Mouse (Mus musculus) testis, adult 2 months (tissue): Measurements from ENCODE around the gene Fadd. TPM values are rescaled to one million over a fixed set of nuclear protein-coding genes. Genes with fewer than 3 reads are reported as not detected.

Source experiments
- H3K27ac ChIP-seq: fragments of 200-500 bp; 2 replicates; pipeline ENCODE4 v1.5.1; 2012; ENCODE audit warnings: low read depth, low read length; ENCODE audit not compliant: control insufficient read depth, insufficient read depth
- H3K27me3 ChIP-seq: fragments of 200-500 bp; 2 replicates; pipeline ENCODE4 v1.6.1; 2012; ENCODE audit warnings: mild to moderate bottlenecking, low read length, moderate library complexity; ENCODE audit not compliant: control insufficient read depth, insufficient read depth
- H3K36me3 ChIP-seq: fragments of 200-500 bp; 2 replicates; pipeline ENCODE4 v1.6.1; 2012; ENCODE audit warnings: mild to moderate bottlenecking, low read length; ENCODE audit not compliant: control insufficient read depth, insufficient read depth
- H3K4me1 ChIP-seq: fragments of 200-500 bp; 2 replicates; pipeline ENCODE4 v1.6.1; 2012; ENCODE audit warnings: low read length; ENCODE audit not compliant: control insufficient read depth, insufficient read depth
- H3K4me3 ChIP-seq: fragments of 200-500 bp; 2 replicates; pipeline ENCODE4 v1.5.1; 2012; ENCODE audit warnings: low read depth, mild to moderate bottlenecking, low read length, moderate library complexity, mixed read lengths; ENCODE audit not compliant: control insufficient read depth
- CTCF ChIP-seq: fragments of 200-500 bp; IDR thresholded peaks from 2 replicates; pipeline ENCODE4 v1.5.1; 2012; ENCODE audit warnings: low read depth, mild to moderate bottlenecking, inconsistent platforms, low read length, moderate library complexity; ENCODE audit not compliant: control insufficient read depth, insufficient read depth, insufficient replicate concordance
- POLR2A ChIP-seq: fragments of 200-500 bp; IDR thresholded peaks from 2 replicates; pipeline ENCODE4 v1.6.1; 2012; ENCODE audit warnings: low read depth, mild to moderate bottlenecking, inconsistent platforms, low read length, moderate library complexity; ENCODE audit not compliant: control insufficient read depth
- polyA plus RNA-seq: library from polyadenylated mRNA; depleted of rRNA; stranded (reverse); fragments of >200 nt; gene quantifications from 2 replicates; pipeline ENCODE4 v1.2.3, GENCODE M21; 2012; rRNA removed

Fadd gene
- polyA plus RNA-seq = 3.4 and 3.5 TPM in 2 replicates

GRCm38 (mm10) chr7:144582284-144582980 is at the start of gene Fadd:
Fadd (minus strand) TSS chr7:144582463.
- Histone ChIP-seq H3K36me3 (no peaks in the 10 kb centered on the region), H3K4me1 (peaks cover 16% of the 10 kb centered on the region), H3K27me3 (no peaks in the 10 kb centered on the region), H3K27ac (peak within 1 kb of the TSS; percentile 92), H3K4me3 (peak within 1 kb of the TSS; percentile 96)
- TF ChIP-seq POLR2A = peak; percentile 83
- TF ChIP-seq CTCF = no peak

DNA sequence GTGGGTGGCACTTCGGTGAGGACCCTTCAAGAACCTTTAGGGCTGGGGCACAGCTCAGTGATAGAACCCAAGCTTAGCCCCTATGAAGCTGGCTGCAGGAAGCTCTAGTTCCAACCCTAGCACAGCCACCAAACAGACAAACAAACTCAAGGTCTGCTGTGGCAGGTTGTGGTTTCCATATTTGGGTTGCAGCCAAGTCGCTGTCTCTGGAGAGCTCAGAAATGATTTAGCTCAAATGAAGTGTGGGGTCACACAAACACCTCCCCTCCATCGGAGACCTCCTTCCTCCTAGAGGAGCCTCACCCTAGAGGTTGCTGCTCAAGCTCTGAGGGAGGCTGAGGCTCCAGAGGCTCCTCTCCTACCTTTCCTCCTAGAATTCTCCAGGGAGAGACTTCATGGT is 48.4 kb upstream of the Fadd start:
- H3K36me3 ChIP-seq = no peaks in the 10 kb centered on the region
- H3K4me1 ChIP-seq = no peaks in the 10 kb centered on the region
- H3K27ac ChIP-seq = no peak overlapping the region
- TF ChIP-seq CTCF (no peak), POLR2A (no peak)
- no peaks in the 10 kb centered on the region for H3K27me3 ChIP-seq
- H3K4me3 ChIP-seq = no peak overlapping the region

GRCm38 (mm10) chr7:144628334-144628915 is 46.2 kb upstream of the Fadd start:
- TF ChIP-seq CTCF = no peak
- H3K4me1 ChIP-seq = no peaks in the 10 kb centered on the region
- H3K27ac ChIP-seq = no peak overlapping the region
- no peak overlapping the region for H3K4me3 ChIP-seq
- H3K27me3 ChIP-seq = no peaks in the 10 kb centered on the region
- H3K36me3 ChIP-seq = no peaks in the 10 kb centered on the region

DNA sequence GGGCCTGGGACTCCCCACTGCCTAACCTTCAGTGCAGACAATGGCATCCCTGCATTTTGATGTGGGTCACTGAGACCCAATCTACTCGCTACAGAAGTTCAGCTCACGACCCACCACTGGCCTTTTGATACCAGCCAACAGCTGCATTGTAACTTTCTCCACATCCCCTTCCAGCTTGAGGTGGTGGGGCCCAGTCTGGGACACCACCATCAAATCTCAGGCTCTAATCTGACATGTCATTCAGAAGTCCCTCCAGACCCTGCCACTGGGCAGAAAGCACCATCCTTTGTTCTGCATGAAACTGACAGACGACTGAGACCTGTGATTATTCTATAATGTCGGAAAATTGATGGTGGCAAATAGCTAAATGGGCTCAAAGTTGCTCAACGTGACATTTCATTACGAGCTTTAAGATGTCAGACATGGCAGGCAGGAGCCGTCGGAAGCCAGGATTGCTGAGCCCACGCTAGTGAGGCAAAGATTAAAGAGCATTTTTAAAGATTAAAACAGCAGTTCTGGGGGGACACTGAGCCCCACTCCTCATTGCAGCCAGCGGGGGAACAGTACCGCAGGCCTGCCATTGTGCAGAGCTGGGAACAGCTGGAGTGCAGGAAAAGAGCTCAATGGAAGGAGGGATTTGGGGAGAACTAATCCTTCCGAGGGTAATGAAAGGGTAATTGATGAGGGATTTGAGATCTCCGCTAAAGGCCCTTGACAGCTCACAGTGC is 45.5 kb upstream of the Fadd start:
- H3K4me1 ChIP-seq = no peaks in the 10 kb centered on the region
- no peak overlapping the region for H3K4me3 ChIP-seq
- H3K27ac ChIP-seq = no peak overlapping the region
- no peaks in the 10 kb centered on the region for H3K36me3 ChIP-seq
- no peaks in the 10 kb centered on the region for H3K27me3 ChIP-seq
- no peak for TF ChIP-seq POLR2A
- TF ChIP-seq CTCF = no peak

GRCm38 (mm10) chr7:144626042-144626441 is 43.8 kb upstream of the Fadd start:
- Histone ChIP-seq H3K4me1 (peaks cover 2% of the 10 kb centered on the region; the same call in 1 of the 2 replicates), H3K36me3 (no peaks in the 10 kb centered on the region), H3K4me3 (no peak overlapping the region), H3K27ac (no peak overlapping the region), H3K27me3 (no peaks in the 10 kb centered on the region)
- TF ChIP-seq CTCF = no peak
- TF ChIP-seq POLR2A = no peak

DNA sequence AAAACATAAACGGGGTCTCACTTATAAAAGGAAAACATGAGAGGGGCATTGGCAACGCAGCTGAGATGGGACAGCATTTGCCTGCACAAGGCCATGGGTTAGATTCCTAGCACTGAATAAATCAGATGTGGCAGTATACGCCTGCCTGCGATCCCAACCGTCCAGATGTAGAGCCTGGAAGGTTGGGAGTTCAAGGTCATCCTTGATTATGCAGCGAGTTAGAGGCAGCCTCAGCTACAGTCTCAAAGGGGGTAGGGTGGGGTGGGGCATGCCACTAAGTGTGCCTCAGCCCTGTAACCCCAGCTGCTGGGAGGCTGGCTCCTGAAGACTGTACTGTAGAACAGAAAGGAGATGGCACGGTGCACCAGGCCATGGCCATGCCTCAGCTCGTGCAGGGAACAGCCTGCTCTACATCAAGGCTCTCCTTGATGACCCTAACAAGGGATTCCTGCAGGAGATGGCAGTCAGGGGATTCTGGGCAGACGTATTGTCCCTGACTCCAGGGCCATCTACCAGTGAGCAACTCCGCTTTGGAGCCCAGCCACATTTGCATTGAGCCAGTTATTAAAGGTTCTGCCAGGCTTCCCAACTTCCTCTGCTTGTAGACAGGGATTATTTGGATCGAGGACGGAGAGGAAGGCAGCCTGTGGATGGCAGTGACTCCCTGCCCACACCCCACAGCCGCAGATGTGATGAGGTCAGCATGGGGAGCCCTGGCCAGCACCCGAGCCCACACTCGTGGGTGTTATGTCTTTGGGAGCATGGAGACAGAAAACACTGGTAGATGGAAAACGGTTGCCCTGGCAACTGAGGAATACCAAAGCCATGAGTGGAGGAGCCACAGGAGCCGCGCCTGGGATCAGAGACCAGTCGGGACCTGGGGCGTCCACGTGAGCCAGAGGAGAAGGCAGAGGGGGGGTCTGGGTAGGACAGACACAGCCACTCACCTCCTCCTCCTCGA is 38.7 kb upstream of the Fadd start:
- Histone ChIP-seq H3K27ac (no peak overlapping the region), H3K27me3 (no peaks in the 10 kb centered on the region), H3K4me1 (peaks cover 2% of the 10 kb centered on the region; the same call in 1 of the 2 replicates), H3K4me3 (no peak overlapping the region), H3K36me3 (no peaks in the 10 kb centered on the region)
- TF ChIP-seq CTCF (no peak), POLR2A (no peak)
